23 mouse cellular contexts compared by ENCODE assay signal in genomic region chr3:41353021-41353420, GRCm38 (mm10).
DNase-seq lines count a peak whose midpoint lies in the region; ATAC-seq and TF ChIP-seq lines count a peak whose summit lies in the region.
"Had no signal": no experiment of that assay in that cellular context is flagged by ENCODE, and none has a peak within 500 bp of the region (broad histone marks: within the 10 kb centered on the region; RNA-seq: fewer than 3 reads in every experiment).

No protein-coding gene starts in this region.

- H3K27me3 ChIP-seq in ES-Bruce4 (ENCODE audit: control insufficient read depth, insufficient read depth, low read length, poor library complexity, severe bottlenecking), result no peaks in the 10 kb centered on the region
- no peaks in the 10 kb centered on the region for H3K27me3 ChIP-seq in kidney, embryonic 15.5 days
- H3K27me3 ChIP-seq: CH12.LX, Patski had no signal

- no peak for ATAC-seq in kidney, embryonic 15.5 days (replicated peaks; ENCODE audit: low FRiP score)
- ATAC-seq in megakaryocyte, adult 5-6 weeks (ENCODE audit: poor library complexity, severe bottlenecking), result no peak
- ATAC-seq: activated CD4-positive, CD25-positive, alpha-beta regulatory T cell, adult 4 months; CD4-positive, CD25-positive, alpha-beta regulatory T cell, adult 4 months; Patski had no signal

- no peak for TF ChIP-seq POLR2A in ES-Bruce4 (IDR thresholded peaks at IDR 0.05; ENCODE audit: insufficient read depth, low read length)

- DNase-seq in heart, adult 11 months, result peak; percentile 80
- no peak for DNase-seq in heart, adult 9 months (ENCODE audit: low spot score in 2 of 2)
- peak; percentile 14 for DNase-seq in ES-CJ7 (ENCODE audit: low read depth, low spot score)
- DNase-seq: adrenal gland, adult 2 months; adrenal gland, adult 8-10 months; adrenal gland, postnatal 10 days; adrenal gland, postnatal 14 days; adrenal gland, postnatal 25 days; adrenal gland, postnatal 36 days; B cell, adult 2 months; cerebellum, adult 11 months; cerebellum, adult 11-12 months; cerebellum, adult 18-20 months; cerebellum, adult 2 months; cerebellum, adult 8-10 months had no signal

- H3K27ac ChIP-seq in ES-Bruce4 (ENCODE audit: insufficient read depth, low read length), result no peak overlapping the region
- H3K27ac ChIP-seq in kidney, embryonic 15.5 days, result no peak overlapping the region

- no peaks in the 10 kb centered on the region for H3K4me1 ChIP-seq in ES-Bruce4 (ENCODE audit: control insufficient read depth, insufficient read depth, low read length)
- no peaks in the 10 kb centered on the region for H3K4me1 ChIP-seq in kidney, embryonic 15.5 days

- WGBS in kidney, embryonic 15.5 days, result 42% methylated on average over 2 of the region's 2 CpGs

- H3K36me3 ChIP-seq in ES-Bruce4 (ENCODE audit: control insufficient read depth, insufficient read depth, low read length, poor library complexity, severe bottlenecking), result no peaks in the 10 kb centered on the region
- H3K36me3 ChIP-seq in kidney, embryonic 15.5 days, result no peaks in the 10 kb centered on the region
- H3K36me3 ChIP-seq: G1E had no signal

- no peak overlapping the region for H3K4me2 ChIP-seq in kidney, embryonic 15.5 days

- H3K4me3 ChIP-seq in ES-Bruce4 (ENCODE audit: low read depth, low read length), result no peak overlapping the region
- no peak overlapping the region for H3K4me3 ChIP-seq in kidney, embryonic 15.5 days (replicated peaks)

- no peak overlapping the region for H3K9ac ChIP-seq in ES-Bruce4 (ENCODE audit: low read depth, poor library complexity, severe bottlenecking)
- no peak overlapping the region for H3K9ac ChIP-seq in kidney, embryonic 15.5 days

- TF ChIP-seq EP300 in ES-Bruce4 (IDR thresholded peaks at IDR 0.05; ENCODE audit: insufficient read depth, low read depth, low read length), result peak; percentile 64; the same call in 1 of the 2 replicates

- H3K9me3 ChIP-seq in ES-Bruce4 (replicated peaks; ENCODE audit: control insufficient read depth, insufficient read depth, low read length, poor library complexity, severe bottlenecking), result no peaks in the 10 kb centered on the region
- H3K9me3 ChIP-seq in kidney, embryonic 15.5 days (replicated peaks), result no peaks in the 10 kb centered on the region
- H3K9me3 ChIP-seq: G1E had no signal

- no peak for TF ChIP-seq CTCF in ES-Bruce4 (IDR thresholded peaks at IDR 0.05; ENCODE audit: low read depth, low read length)

Comparison
In these comparisons a context has a peak if more than half of its experiments do, and no peak if none do; other contexts are left out.
1. DNase-seq: peak in heart, adult 11 months (single experiment) and ES-CJ7 (single experiment); none in heart, adult 9 months (0 of 2).